Mouse (Mus musculus) embryo, embryonic 9.5 days (tissue): ENCODE measurements around the gene Mapk1.
"Not testable (repeated sequence)": the region's sequence is repeated elsewhere in the genome, so short reads cannot be mapped to it uniquely, and the experiment has no call there.

Experiments used
- DNase-seq: peaks from one replicate; pipeline ENCODE4 v3.0.0-alpha.2; 2017; ENCODE audit errors: extremely low spot score

Mapk1 gene

GRCm38 (mm10) chr16:16983131-16983533, at the start of gene Mapk1:
Mapk1 (plus strand) TSS chr16:16983382.
- DNase-seq: peak; percentile 97

GRCm38 (mm10) chr16:16939543-16939942, 43.6 kb upstream of the Mapk1 start:
- DNase-seq: no peak

GRCm38 (mm10) chr16:16941078-16941477, 42.1 kb upstream of the Mapk1 start:
- DNase-seq: no peak

- no peak for DNase-seq
Measured at GRCm38 (mm10) chr16:16958575-16958974, 24.6 kb upstream of the Mapk1 start.

- DNase-seq: no peak
Measured at GRCm38 (mm10) chr16:16959907-16960306, 23.3 kb upstream of the Mapk1 start.

- no peak for DNase-seq
Measured at GRCm38 (mm10) chr16:16965149-16965548, 18.0 kb upstream of the Mapk1 start.

GRCm38 (mm10) chr16:16966290-16966689, 16.9 kb upstream of the Mapk1 start:
- DNase-seq: no peak

- DNase-seq: no peak
Measured at GRCm38 (mm10) chr16:16978061-16978460, 5.1 kb upstream of the Mapk1 start.

GRCm38 (mm10) chr16:16978765-16979164, 4.4 kb upstream of the Mapk1 start:
- no peak for DNase-seq

GRCm38 (mm10) chr16:16982636-16983035, 546 bp upstream of the Mapk1 start:
- DNase-seq: no peak

- peak; percentile 74 for DNase-seq
Measured at GRCm38 (mm10) chr16:16983534-16984422, 596 bp downstream of the Mapk1 start.

- no peak for DNase-seq
Measured at GRCm38 (mm10) chr16:16984423-16984941, 1.3 kb downstream of the Mapk1 start.

- no peak for DNase-seq
Measured at GRCm38 (mm10) chr16:16987248-16987647, 4.1 kb downstream of the Mapk1 start.

GRCm38 (mm10) chr16:16988842-16989241, 5.7 kb downstream of the Mapk1 start:
- DNase-seq: no peak

GRCm38 (mm10) chr16:16990021-16990420, 6.8 kb downstream of the Mapk1 start:
- DNase-seq: no peak

GRCm38 (mm10) chr16:16994426-16995052, 11.4 kb downstream of the Mapk1 start:
- DNase-seq: no peak

GRCm38 (mm10) chr16:16996121-16996729, 13.0 kb downstream of the Mapk1 start:
- DNase-seq: not testable (repeated sequence)

- no peak for DNase-seq
Measured at GRCm38 (mm10) chr16:17001109-17001508, 17.9 kb downstream of the Mapk1 start.

GRCm38 (mm10) chr16:17007070-17007469, 23.9 kb downstream of the Mapk1 start:
- DNase-seq: no peak

- DNase-seq: no peak
Measured at GRCm38 (mm10) chr16:17010036-17010435, 26.9 kb downstream of the Mapk1 start.

- DNase-seq: no peak
Measured at GRCm38 (mm10) chr16:17012583-17012982, 29.4 kb downstream of the Mapk1 start.

- DNase-seq: no peak
Measured at GRCm38 (mm10) chr16:17015111-17015852, 32.1 kb downstream of the Mapk1 start.
